Mouse (Mus musculus): ENCODE results near the gene Snd1. TPM values are rescaled to one million over a fixed set of nuclear protein-coding genes. Genes with fewer than 3 reads are reported as not detected.

Gene Snd1
- polyA plus RNA-seq, 1 experiment from 2014 or later = 56.6 TPM

- H3K27ac ChIP-seq (ENCODE audit: low read length) = no peak overlapping the region
- H3K9me3 ChIP-seq (ENCODE audit: low read length) = no peaks in the 10 kb centered on the region
- TF ChIP-seq EP300 (IDR thresholded peaks at IDR 0.05) (no peak), CTCF (IDR thresholded peaks at IDR 0.05) (no peak)
- peaks cover 15% of the 10 kb centered on the region for H3K27me3 ChIP-seq (replicated peaks; ENCODE audit: insufficient read depth, low read length)
- H3K36me3 ChIP-seq (ENCODE audit: insufficient read depth, low read length) = no peaks in the 10 kb centered on the region
- WGBS = 86% methylated on average over 3 of the region's 3 CpGs
- no peak overlapping the region for H3K4me3 ChIP-seq (ENCODE audit: low read depth, low read length)
- H3K4me2 ChIP-seq (replicated peaks; ENCODE audit: low read depth, low read length) = no peak overlapping the region
- H3K9ac ChIP-seq (replicated peaks; ENCODE audit: low read depth) = no peak overlapping the region
- no peak for ATAC-seq
- H3K4me1 ChIP-seq (ENCODE audit: insufficient read depth, low read depth, low read length) = no peaks in the 10 kb centered on the region
- DNase-seq (ENCODE audit: low spot score) = no peak
Observed at GRCm38 (mm10) chr6:28978881-28979280, 503.9 kb downstream of the Snd1 start.

GRCm38 (mm10) chr6:28979586-28979985 lies 504.6 kb downstream of the Snd1 start:
- Histone ChIP-seq H3K27me3 (replicated peaks; ENCODE audit: insufficient read depth, low read length) (peaks cover 15% of the 10 kb centered on the region), H3K27ac (ENCODE audit: low read length) (no peak overlapping the region), H3K9ac (replicated peaks; ENCODE audit: low read depth) (no peak overlapping the region), H3K9me3 (ENCODE audit: low read length) (no peaks in the 10 kb centered on the region), H3K4me3 (ENCODE audit: low read depth, low read length) (no peak overlapping the region), H3K36me3 (ENCODE audit: insufficient read depth, low read length) (no peaks in the 10 kb centered on the region), H3K4me1 (ENCODE audit: insufficient read depth, low read depth, low read length) (no peaks in the 10 kb centered on the region), H3K4me2 (replicated peaks; ENCODE audit: low read depth, low read length) (no peak overlapping the region)
- WGBS = 57% methylated on average over 8 of the region's 8 CpGs
- TF ChIP-seq EP300 (IDR thresholded peaks at IDR 0.05) (no peak), CTCF (IDR thresholded peaks at IDR 0.05) (no peak)
- no peak for ATAC-seq
- DNase-seq (ENCODE audit: low spot score) = no peak

GRCm38 (mm10) chr6:28980219-28980618 lies 505.3 kb downstream of the Snd1 start:
- no peak overlapping the region for H3K9ac ChIP-seq (replicated peaks; ENCODE audit: low read depth)

GRCm38 (mm10) chr6:28980750-28981584 lies 506.0 kb downstream of the Snd1 start:
- Histone ChIP-seq H3K27me3 (replicated peaks; ENCODE audit: insufficient read depth, low read length) (peaks cover 15% of the 10 kb centered on the region), H3K27ac (ENCODE audit: low read length) (no peak overlapping the region), H3K9me3 (ENCODE audit: low read length) (no peaks in the 10 kb centered on the region), H3K4me1 (ENCODE audit: insufficient read depth, low read depth, low read length) (no peaks in the 10 kb centered on the region), H3K36me3 (ENCODE audit: insufficient read depth, low read length) (no peaks in the 10 kb centered on the region), H3K9ac (replicated peaks; ENCODE audit: low read depth) (no peak overlapping the region), H3K4me2 (replicated peaks; ENCODE audit: low read depth, low read length) (peak overlapping the region; percentile 63), H3K4me3 (ENCODE audit: low read depth, low read length) (peak overlapping the region; percentile 34)
- DNase-seq (ENCODE audit: low spot score) = peak; percentile 34
- TF ChIP-seq EP300 (IDR thresholded peaks at IDR 0.05) (no peak), CTCF (IDR thresholded peaks at IDR 0.05) (no peak)
- 1% methylated on average over 56 of the region's 56 CpGs for WGBS
- peak; percentile 63 for ATAC-seq

More at GRCm38 (mm10) chr6:28980219-28980618, 505.3 kb downstream of the Snd1 start:
- Histone ChIP-seq H3K4me3 (ENCODE audit: low read depth, low read length) (no peak overlapping the region), H3K27me3 (replicated peaks; ENCODE audit: insufficient read depth, low read length) (peaks cover 15% of the 10 kb centered on the region), H3K4me2 (replicated peaks; ENCODE audit: low read depth, low read length) (no peak overlapping the region), H3K27ac (ENCODE audit: low read length) (no peak overlapping the region), H3K36me3 (ENCODE audit: insufficient read depth, low read length) (no peaks in the 10 kb centered on the region), H3K4me1 (ENCODE audit: insufficient read depth, low read depth, low read length) (no peaks in the 10 kb centered on the region), H3K9me3 (ENCODE audit: low read length) (no peaks in the 10 kb centered on the region)
- TF ChIP-seq EP300 (IDR thresholded peaks at IDR 0.05) = no peak
- no peak for TF ChIP-seq CTCF (IDR thresholded peaks at IDR 0.05)
- 3% methylated on average over 14 of the region's 14 CpGs for WGBS
- DNase-seq (ENCODE audit: low spot score) = no peak
- ATAC-seq = no peak

- DNase-seq (ENCODE audit: low spot score) (no peak), ATAC-seq (no peak)
- Histone ChIP-seq H3K27ac (ENCODE audit: low read length) (no peak overlapping the region), H3K4me3 (ENCODE audit: low read depth, low read length) (peak overlapping the region; percentile 34), H3K9ac (replicated peaks; ENCODE audit: low read depth) (no peak overlapping the region), H3K9me3 (ENCODE audit: low read length) (no peaks in the 10 kb centered on the region), H3K36me3 (ENCODE audit: insufficient read depth, low read length) (no peaks in the 10 kb centered on the region), H3K4me2 (replicated peaks; ENCODE audit: low read depth, low read length) (peak overlapping the region; percentile 63), H3K4me1 (ENCODE audit: insufficient read depth, low read depth, low read length) (no peaks in the 10 kb centered on the region), H3K27me3 (replicated peaks; ENCODE audit: insufficient read depth, low read length) (peaks cover 15% of the 10 kb centered on the region)
- no peak for TF ChIP-seq CTCF (IDR thresholded peaks at IDR 0.05)
- TF ChIP-seq EP300 (IDR thresholded peaks at IDR 0.05) = no peak
- WGBS = 4% methylated on average over 17 of the region's 18 CpGs
Observed at GRCm38 (mm10) chr6:28981585-28981948, 506.6 kb downstream of the Snd1 start.

- no peaks in the 10 kb centered on the region for H3K4me1 ChIP-seq (ENCODE audit: insufficient read depth, low read depth, low read length)
- H3K4me2 ChIP-seq (replicated peaks; ENCODE audit: low read depth, low read length) = no peak overlapping the region; the same call in 1 of the 2 replicates
- no peak overlapping the region for H3K4me3 ChIP-seq (ENCODE audit: low read depth, low read length)
- DNase-seq (ENCODE audit: low spot score) (peak; percentile 68), ATAC-seq (0 out of 2 replicates have a peak, but pooled peaks have one; percentile 27)
- no peak overlapping the region for H3K27ac ChIP-seq (ENCODE audit: low read length)
- TF ChIP-seq EP300 (IDR thresholded peaks at IDR 0.05) (no peak), CTCF (IDR thresholded peaks at IDR 0.05) (no peak)
- H3K9ac ChIP-seq (replicated peaks; ENCODE audit: low read depth) = no peak overlapping the region
- H3K27me3 ChIP-seq (replicated peaks; ENCODE audit: insufficient read depth, low read length) = peaks cover 15% of the 10 kb centered on the region
- no peaks in the 10 kb centered on the region for H3K36me3 ChIP-seq (ENCODE audit: insufficient read depth, low read length)
- H3K9me3 ChIP-seq (ENCODE audit: low read length) = no peaks in the 10 kb centered on the region
- 13% methylated on average over 18 of the region's 18 CpGs for WGBS
Observed at GRCm38 (mm10) chr6:28981966-28982701, 507.2 kb downstream of the Snd1 start.

Measured in lung, postnatal 0 days (tissue).